Mouse (Mus musculus): ENCODE measurements around the gene Itih1. TPM values are rescaled to one million over a fixed set of nuclear protein-coding genes. Genes with fewer than 3 reads are reported as not detected.

Gene Itih1
- polyA plus RNA-seq, 1 experiment from 2014 or later: not detected

DNA sequence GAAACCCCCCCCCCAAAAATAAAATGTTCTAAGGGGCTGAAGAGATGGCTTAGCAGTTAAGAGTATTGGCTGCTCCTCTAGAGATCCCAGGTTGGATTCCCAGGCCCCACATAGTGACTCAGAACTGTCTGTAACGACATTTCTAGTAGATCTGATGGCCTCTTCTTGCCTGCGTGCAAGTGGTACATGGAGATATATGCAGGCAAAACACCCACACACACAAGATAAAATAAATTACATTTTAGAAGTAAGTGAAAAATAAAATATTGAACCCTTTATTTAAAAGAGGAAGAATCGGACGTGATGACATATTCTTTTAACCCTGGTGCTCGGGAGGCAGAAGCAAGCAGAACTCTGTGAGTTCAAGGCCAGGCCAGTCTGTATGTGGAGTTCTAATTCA is 40.5 kb downstream of the Itih1 start:
- H3K36me3 ChIP-seq (replicated peaks): no peaks in the 10 kb centered on the region
- no peaks in the 10 kb centered on the region for H3K9me3 ChIP-seq
- peaks cover 5% of the 10 kb centered on the region; the same call in 1 of the 2 replicates for H3K4me1 ChIP-seq
- no peak overlapping the region for H3K4me2 ChIP-seq
- no peak for ATAC-seq (ENCODE audit: low FRiP score)
- no peak overlapping the region for H3K27ac ChIP-seq
- no peak overlapping the region for H3K9ac ChIP-seq
- H3K4me3 ChIP-seq (replicated peaks): no peak overlapping the region
- H3K27me3 ChIP-seq: 0 out of 2 replicates have a peak, but pooled peaks cover 3% of the 10 kb centered on the region
- WGBS: 94% methylated on average over 5 of the region's 5 CpGs

DNA sequence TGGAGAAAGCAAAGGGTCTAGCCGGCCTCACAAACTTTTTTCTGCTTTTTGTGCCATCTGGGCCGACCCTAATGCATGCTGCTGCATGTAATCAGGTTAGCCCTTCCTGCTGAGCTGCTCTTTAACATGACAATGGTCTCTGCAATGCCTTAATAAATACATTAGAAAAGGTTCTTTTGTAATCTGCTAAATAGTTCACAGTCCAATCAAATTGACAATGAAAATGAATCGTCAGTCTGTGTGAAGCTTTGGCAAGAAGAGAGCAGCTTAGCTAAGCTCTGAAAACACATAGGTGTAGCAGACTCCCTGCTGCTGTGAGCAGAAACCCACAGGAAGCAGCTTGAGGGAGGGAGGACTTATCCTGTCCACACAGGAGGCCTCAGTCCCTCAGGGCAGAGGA is 43.1 kb downstream of the Itih1 start:
- H3K4me3 ChIP-seq (replicated peaks): no peak overlapping the region
- no peak for ATAC-seq (ENCODE audit: low FRiP score)
- H3K27me3 ChIP-seq: 0 out of 2 replicates have a peak, but pooled peaks cover 3% of the 10 kb centered on the region
- WGBS: 18% methylated on average over 3 of the region's 3 CpGs
- H3K36me3 ChIP-seq (replicated peaks): no peaks in the 10 kb centered on the region
- no peak overlapping the region for H3K27ac ChIP-seq
- no peak overlapping the region for H3K4me2 ChIP-seq
- peaks cover 5% of the 10 kb centered on the region; the same call in 1 of the 2 replicates for H3K4me1 ChIP-seq
- H3K9me3 ChIP-seq: no peaks in the 10 kb centered on the region
- no peak overlapping the region for H3K9ac ChIP-seq

DNA sequence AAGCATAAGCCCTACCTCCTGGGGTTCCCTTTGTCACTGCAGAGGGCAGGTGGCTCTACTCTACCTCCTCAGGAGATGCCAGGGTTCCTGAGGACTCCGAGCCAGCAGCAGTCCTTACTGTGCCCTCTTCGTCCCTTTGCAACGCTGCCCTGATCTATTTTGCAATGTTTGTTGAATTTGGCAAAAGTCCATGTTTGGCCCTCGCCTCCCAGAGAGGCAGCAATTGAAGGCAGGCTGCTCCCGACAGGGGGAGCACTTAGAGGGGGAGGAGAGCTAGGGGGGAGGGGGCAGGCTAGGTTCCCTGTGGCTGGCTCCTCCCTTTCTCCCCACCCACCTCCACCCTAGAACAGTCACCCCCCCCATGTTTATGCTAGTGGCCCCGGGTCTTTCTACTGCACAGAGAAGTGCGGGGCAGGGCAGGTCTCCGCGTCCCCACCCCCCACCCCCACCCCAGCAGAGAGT is 54.8 kb downstream of the Itih1 start:
- Histone ChIP-seq H3K9me3 (no peaks in the 10 kb centered on the region), H3K4me2 (no peak overlapping the region), H3K4me1 (peaks cover 4% of the 10 kb centered on the region; the same call in 1 of the 2 replicates), H3K4me3 (replicated peaks) (no peak overlapping the region), H3K27ac (no peak overlapping the region), H3K9ac (no peak overlapping the region), H3K27me3 (no peaks in the 10 kb centered on the region), H3K36me3 (replicated peaks) (no peaks in the 10 kb centered on the region)
- 39% methylated on average over 6 of the region's 9 CpGs for WGBS
- no peak for ATAC-seq (ENCODE audit: low FRiP score)

DNA sequence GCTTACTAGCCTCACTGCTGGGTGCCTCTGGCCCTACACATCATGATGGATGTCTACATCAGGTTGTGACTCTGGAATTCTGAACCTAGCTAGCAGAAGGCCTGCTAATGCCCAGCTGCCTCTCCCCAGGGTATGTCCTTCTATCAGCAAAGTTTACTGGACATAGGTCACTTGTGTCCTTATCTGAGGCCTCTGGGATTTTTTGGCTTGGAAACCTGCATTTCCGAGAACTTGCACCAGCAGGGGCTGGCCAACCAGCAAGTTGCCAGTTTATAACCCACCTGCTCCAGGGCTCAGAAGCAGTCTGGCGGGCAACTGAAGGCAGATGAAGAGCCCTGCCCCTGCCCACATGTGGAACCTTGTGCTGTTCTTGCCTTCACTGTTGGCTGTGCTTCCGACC is 56.9 kb downstream of the Itih1 start, which contains the start of gene Itih4:
Gene Itih4 (plus strand): TSS at position 273 of the 400 bp plus-strand sequence.
- 91% methylated on average over 3 of the region's 3 CpGs for WGBS
- no peak within 1 kb of the TSS for H3K4me2 ChIP-seq
- H3K4me1 ChIP-seq: peaks cover 4% of the 10 kb centered on the region; the same call in 1 of the 2 replicates
- H3K4me3 ChIP-seq (replicated peaks): no peak within 1 kb of the TSS
- ATAC-seq (ENCODE audit: low FRiP score): no peak
- H3K9ac ChIP-seq: no peak within 1 kb of the TSS
- no peaks in the 10 kb centered on the region for H3K9me3 ChIP-seq
- no peak within 1 kb of the TSS for H3K27ac ChIP-seq
- H3K27me3 ChIP-seq: no peaks in the 10 kb centered on the region
- H3K36me3 ChIP-seq (replicated peaks): no peaks in the 10 kb centered on the region

DNA sequence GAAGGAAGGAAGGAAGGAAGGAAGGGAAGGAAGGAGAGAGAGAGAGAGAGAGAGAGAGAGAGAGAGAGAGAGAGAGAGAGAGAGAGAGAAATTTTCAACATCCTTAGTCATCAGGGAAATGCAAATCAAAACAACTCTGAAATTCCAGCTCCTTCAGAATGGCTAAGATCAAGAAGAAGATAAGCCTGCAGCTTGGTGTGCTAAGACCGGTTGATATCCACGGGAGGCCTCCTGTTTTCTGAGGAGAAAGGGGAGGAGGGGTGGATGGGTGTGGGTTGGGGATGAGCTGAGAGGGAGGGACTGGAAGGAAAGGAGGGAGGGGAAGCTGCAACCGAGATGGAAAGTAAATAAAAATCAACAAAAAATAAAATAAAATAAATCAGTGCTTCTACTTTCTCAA is 57.8 kb downstream of the Itih1 start:
- peaks cover 4% of the 10 kb centered on the region; the same call in 1 of the 2 replicates for H3K4me1 ChIP-seq
- no peak overlapping the region for H3K9ac ChIP-seq
- H3K27me3 ChIP-seq: no peaks in the 10 kb centered on the region
- whole genome bisulfite sequencing: 19% methylated on average over 3 of the region's 3 CpGs
- no peaks in the 10 kb centered on the region for H3K36me3 ChIP-seq (replicated peaks)
- no peak overlapping the region for H3K4me2 ChIP-seq
- H3K9me3 ChIP-seq: no peaks in the 10 kb centered on the region
- H3K4me3 ChIP-seq (replicated peaks): no peak overlapping the region
- H3K27ac ChIP-seq: no peak overlapping the region
- ATAC-seq (ENCODE audit: low FRiP score): no peak

DNA sequence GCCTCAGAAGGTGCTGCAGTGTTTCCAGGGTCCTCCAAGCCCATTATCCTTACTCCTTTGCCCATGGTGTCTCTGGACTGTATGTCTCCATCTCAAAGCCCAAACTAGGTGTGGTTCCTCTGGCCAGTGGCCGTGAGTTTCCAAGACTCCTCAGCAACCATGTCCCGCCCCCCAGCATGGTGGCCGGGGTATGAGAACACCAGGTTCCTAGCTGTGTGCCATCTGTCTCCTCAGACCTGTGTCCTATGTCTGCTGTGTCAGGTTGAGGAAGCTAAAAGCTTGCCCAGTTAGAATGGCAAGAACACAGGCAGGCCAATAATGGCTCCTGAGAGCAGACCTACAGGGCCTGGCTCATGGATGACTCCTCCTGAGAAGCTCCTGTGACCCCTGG is 61.4 kb downstream of the Itih1 start:
- Histone ChIP-seq H3K4me1 (no peaks in the 10 kb centered on the region), H3K4me3 (replicated peaks) (no peak overlapping the region), H3K4me2 (no peak overlapping the region), H3K27ac (no peak overlapping the region), H3K9me3 (no peaks in the 10 kb centered on the region), H3K9ac (no peak overlapping the region), H3K36me3 (replicated peaks) (0 out of 2 replicates have a peak, but pooled peaks cover 8% of the 10 kb centered on the region), H3K27me3 (no peaks in the 10 kb centered on the region)
- 86% methylated on average over 3 of the region's 3 CpGs for WGBS
- no peak for ATAC-seq (ENCODE audit: low FRiP score)

DNA sequence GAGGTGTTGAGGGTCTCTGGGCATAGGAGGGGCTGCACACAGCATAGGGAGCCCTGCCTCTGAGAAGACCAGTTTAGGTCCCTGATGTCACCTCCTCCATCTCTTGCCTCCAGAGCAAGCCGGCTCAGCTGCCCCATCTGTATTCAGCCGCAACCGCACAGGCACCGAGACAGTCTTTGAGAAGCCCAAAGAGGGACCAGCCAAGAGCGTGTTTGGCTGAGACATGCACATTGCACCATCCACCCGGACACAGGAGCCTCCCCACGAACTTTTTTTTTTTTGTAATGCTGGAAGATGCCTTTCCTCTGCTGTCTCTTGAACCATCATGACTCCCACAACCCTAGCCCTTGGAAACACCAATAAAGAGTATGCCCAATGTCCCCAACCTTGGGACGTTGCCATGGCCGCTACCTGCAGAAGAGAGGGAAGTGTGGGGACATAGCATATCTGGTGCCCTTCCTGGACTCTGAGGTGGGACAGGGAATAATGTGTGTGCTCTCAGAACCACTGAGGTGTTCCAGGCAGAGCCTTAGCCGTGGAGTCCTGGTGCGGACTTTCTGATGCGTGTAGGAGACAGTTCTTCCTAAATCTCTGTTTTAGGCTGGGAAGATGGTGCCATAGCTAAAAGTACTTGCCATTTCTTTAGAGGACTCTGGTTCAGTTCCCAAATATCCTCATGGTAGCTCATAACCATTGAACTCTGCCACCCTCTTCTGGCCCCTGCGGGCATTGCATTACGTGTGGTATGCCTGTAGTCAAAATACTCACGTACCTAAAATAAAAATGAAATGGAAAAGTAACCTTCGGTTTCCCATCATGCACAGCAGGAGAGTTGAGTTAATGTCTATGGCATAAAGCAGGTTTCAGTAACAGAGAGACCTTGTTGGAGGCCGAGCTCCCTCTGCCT is 62.0 kb downstream of the Itih1 start:
- no peaks in the 10 kb centered on the region for H3K27me3 ChIP-seq
- H3K9me3 ChIP-seq: no peaks in the 10 kb centered on the region
- H3K4me2 ChIP-seq: no peak overlapping the region
- peaks cover 8% of the 10 kb centered on the region; the same call in 1 of the 2 replicates for H3K36me3 ChIP-seq (replicated peaks)
- H3K9ac ChIP-seq: no peak overlapping the region
- H3K27ac ChIP-seq: no peak overlapping the region
- H3K4me1 ChIP-seq: no peaks in the 10 kb centered on the region
- 85% methylated on average over 17 of the region's 17 CpGs for WGBS
- H3K4me3 ChIP-seq (replicated peaks): no peak overlapping the region
- no peak for ATAC-seq (ENCODE audit: low FRiP score)

DNA sequence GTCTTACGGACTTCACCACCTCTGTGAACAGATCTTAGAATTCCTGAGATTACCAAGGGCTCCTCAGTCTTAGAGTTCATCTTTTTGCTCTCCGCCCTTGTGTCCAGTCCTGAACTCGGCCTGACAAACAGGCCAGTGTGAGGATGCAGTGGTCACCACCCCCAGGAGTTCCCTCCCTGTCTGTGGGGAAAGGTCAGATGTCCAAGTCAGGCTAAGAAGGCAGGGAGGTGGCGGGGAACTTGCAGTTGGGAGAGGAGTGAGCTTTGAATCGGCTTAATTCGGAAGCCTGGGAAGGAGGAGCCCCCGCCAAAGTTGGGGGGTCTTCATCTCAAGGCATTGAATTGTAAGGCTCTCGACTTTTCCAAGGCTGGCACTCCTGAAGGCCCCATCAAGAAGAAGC is 62.8 kb downstream of the Itih1 start:
- ATAC-seq (ENCODE audit: low FRiP score): no peak

DNA sequence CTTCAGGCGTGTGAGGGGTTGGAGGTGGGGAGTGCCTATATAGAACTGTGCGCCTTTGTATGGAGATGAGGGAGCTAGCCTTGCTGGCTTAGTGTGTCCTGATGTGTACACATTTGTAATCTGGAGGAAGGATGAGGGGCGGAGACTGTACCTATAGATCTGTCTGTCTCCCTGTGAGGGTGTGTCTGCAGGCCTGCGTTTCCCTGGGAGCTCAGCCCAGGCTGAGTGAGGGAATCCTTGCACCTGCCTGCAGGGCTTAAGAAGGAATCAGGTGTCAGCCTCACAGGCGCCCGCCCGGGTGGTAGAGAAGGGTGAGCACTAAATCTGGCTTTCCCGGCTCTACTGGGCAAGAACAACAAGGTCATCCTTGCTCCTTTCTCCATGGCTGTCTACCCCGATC is 63.3 kb downstream of the Itih1 start:
- no peak for ATAC-seq (ENCODE audit: low FRiP score)
- Histone ChIP-seq H3K9ac (no peak overlapping the region), H3K36me3 (replicated peaks) (peaks cover 8% of the 10 kb centered on the region), H3K4me1 (no peaks in the 10 kb centered on the region), H3K27ac (no peak overlapping the region), H3K9me3 (no peaks in the 10 kb centered on the region), H3K4me3 (replicated peaks) (no peak overlapping the region), H3K27me3 (no peaks in the 10 kb centered on the region), H3K4me2 (no peak overlapping the region)
- whole genome bisulfite sequencing: 66% methylated on average over 9 of the region's 9 CpGs

More for the DNA sequence above, 62.8 kb downstream of the Itih1 start:
- H3K4me1 ChIP-seq: no peaks in the 10 kb centered on the region
- H3K27ac ChIP-seq: no peak overlapping the region
- peaks cover 8% of the 10 kb centered on the region for H3K36me3 ChIP-seq (replicated peaks)
- H3K4me2 ChIP-seq: no peak overlapping the region
- no peak overlapping the region for H3K9ac ChIP-seq
- WGBS: 78% methylated on average over 8 of the region's 8 CpGs
- H3K4me3 ChIP-seq (replicated peaks): no peak overlapping the region
- H3K27me3 ChIP-seq: no peaks in the 10 kb centered on the region
- H3K9me3 ChIP-seq: no peaks in the 10 kb centered on the region

Other genes with a start within 250 kb of the Itih1 start
- gene Sfmbt1, start 228.4 kb downstream of the Itih1 start, polyA plus RNA-seq (2016; fragmentation: Nextera tagmentation; extraction: Ambion mirVana): 24.6 and 28.1 TPM in 2 replicates
- 22.6 and 25.1 TPM in 2 replicates for gene Tmem110, start 117.7 kb downstream of the Itih1 start, polyA plus RNA-seq (2016; fragmentation: Nextera tagmentation; extraction: Ambion mirVana)
- gene Mustn1, start 64.1 kb downstream of the Itih1 start, polyA plus RNA-seq (2016; fragmentation: Nextera tagmentation; extraction: Ambion mirVana): 0.15 and 0.47 TPM in 2 replicates
- not detected in 2 replicates for gene Itih4, start 56.8 kb downstream of the Itih1 start, polyA plus RNA-seq (2016; fragmentation: Nextera tagmentation; extraction: Ambion mirVana)
- gene Itih3, start 19.5 kb downstream of the Itih1 start, polyA plus RNA-seq (2016; fragmentation: Nextera tagmentation; extraction: Ambion mirVana): 0.08 and 0.17 TPM in 2 replicates
- gene Nek4, start 8.1 kb upstream of the Itih1 start, polyA plus RNA-seq (2016; fragmentation: Nextera tagmentation; extraction: Ambion mirVana): 22.9 and 23.2 TPM in 2 replicates
- 60.5 and 66.0 TPM in 2 replicates for gene Glt8d1, start 58.1 kb upstream of the Itih1 start, polyA plus RNA-seq (2016; fragmentation: Nextera tagmentation; extraction: Ambion mirVana)
- gene Spcs1, start 58.4 kb upstream of the Itih1 start, polyA plus RNA-seq (2016; fragmentation: Nextera tagmentation; extraction: Ambion mirVana): 262 and 276 TPM in 2 replicates
- 176 and 189 TPM in 2 replicates for gene Pbrm1, start 75.8 kb upstream of the Itih1 start, polyA plus RNA-seq (2016; fragmentation: Nextera tagmentation; extraction: Ambion mirVana)
- 98.7 and 107 TPM in 2 replicates for gene Gnl3, start 75.9 kb upstream of the Itih1 start, polyA plus RNA-seq (2016; fragmentation: Nextera tagmentation; extraction: Ambion mirVana)
- gene Smim4, start 185.7 kb upstream of the Itih1 start, polyA plus RNA-seq (2016; fragmentation: Nextera tagmentation; extraction: Ambion mirVana): 54.6 and 67.9 TPM in 2 replicates
- 406 and 410 TPM in 2 replicates for gene Nt5dc2, start 187.8 kb upstream of the Itih1 start, polyA plus RNA-seq (2016; fragmentation: Nextera tagmentation; extraction: Ambion mirVana)
- gene Stab1, start 225.4 kb upstream of the Itih1 start, polyA plus RNA-seq (2016; fragmentation: Nextera tagmentation; extraction: Ambion mirVana): 23.1 and 26.1 TPM in 2 replicates

Measured in forebrain, embryonic 12.5 days (tissue).